In the genomic region with DNA sequence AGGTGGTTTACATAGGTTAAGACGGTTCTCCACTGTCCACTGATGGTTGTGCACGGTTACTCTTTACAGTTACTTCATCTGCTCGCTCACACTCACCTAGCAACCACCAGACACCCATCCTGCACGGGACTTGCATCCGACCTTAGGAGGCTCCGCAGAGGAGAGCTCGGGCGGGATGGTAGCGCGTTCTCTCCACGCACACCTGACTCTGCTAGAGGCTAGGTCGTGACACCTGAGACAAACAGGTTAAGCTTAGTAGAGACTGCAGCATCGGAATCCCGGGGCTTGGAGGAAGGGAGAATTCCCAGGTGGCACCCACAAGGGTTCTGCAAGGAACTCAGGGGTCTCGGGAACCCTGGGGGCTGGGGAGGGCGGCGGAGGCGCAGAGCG, we compare ENCODE assay signal across 8 mouse cellular contexts. TPM values are rescaled to one million over a fixed set of nuclear protein-coding genes. Genes with fewer than 3 reads are reported as not detected.
DNase-seq lines count a peak whose midpoint lies in the region; ATAC-seq and TF ChIP-seq lines count a peak whose summit lies in the region.

A gene (plus strand): TSS at position 223 of the 390 bp plus-strand sequence.

- H3K4me3 ChIP-seq in lung, embryonic 16.5 days (ENCODE audit: low read length), result peak within 1 kb of the TSS; percentile 94
- peak within 1 kb of the TSS; percentile 86 for H3K4me3 ChIP-seq in bone marrow, adult 2 months (replicated peaks; ENCODE audit: control insufficient read depth, low read depth, low read length)
- H3K4me3 ChIP-seq in intestine, embryonic 15.5 days (replicated peaks), result peak within 1 kb of the TSS; percentile 100

- TF ChIP-seq CTCF in bone marrow, adult 2 months (IDR thresholded peaks at IDR 0.05; ENCODE audit: control insufficient read depth, insufficient read depth, low read length), result no peak

- peak within 1 kb of the TSS; percentile 99 for H3K9ac ChIP-seq in lung, embryonic 16.5 days (ENCODE audit: low read length)
- peak within 1 kb of the TSS; percentile 100 for H3K9ac ChIP-seq in intestine, embryonic 15.5 days

- H3K27ac ChIP-seq in lung, embryonic 16.5 days (ENCODE audit: low read length), result peak within 1 kb of the TSS; percentile 92
- peak within 1 kb of the TSS; percentile 86 for H3K27ac ChIP-seq in bone marrow, adult 2 months (ENCODE audit: control insufficient read depth, insufficient read depth, low read depth, low read length, poor library complexity)
- H3K27ac ChIP-seq in intestine, embryonic 15.5 days, result peak within 1 kb of the TSS; percentile 91

- peaks cover 11% of the 10 kb centered on the region; the same call in 1 of the 2 replicates for H3K36me3 ChIP-seq in lung, embryonic 16.5 days (ENCODE audit: control insufficient read depth, insufficient read depth, low read length)
- H3K36me3 ChIP-seq in intestine, embryonic 15.5 days, result peaks cover 19% of the 10 kb centered on the region

- TF ChIP-seq POLR2A in bone marrow, adult 2 months (IDR thresholded peaks at IDR 0.05; ENCODE audit: borderline replicate concordance, control insufficient read depth, low read depth, low read length), result no peak

- no peaks in the 10 kb centered on the region for H3K9me3 ChIP-seq in lung, embryonic 16.5 days (ENCODE audit: control insufficient read depth, low read length)
- H3K9me3 ChIP-seq in intestine, embryonic 15.5 days, result no peaks in the 10 kb centered on the region

- peaks cover 9% of the 10 kb centered on the region for H3K4me1 ChIP-seq in lung, embryonic 16.5 days (replicated peaks; ENCODE audit: control insufficient read depth, insufficient read depth, low read length)
- H3K4me1 ChIP-seq in bone marrow, adult 2 months (ENCODE audit: control insufficient read depth, insufficient read depth, low read length), result no peaks in the 10 kb centered on the region
- peaks cover 7% of the 10 kb centered on the region for H3K4me1 ChIP-seq in intestine, embryonic 15.5 days (replicated peaks)

- DNase-seq in lung, postnatal 10 days, result no peak
- no peak for DNase-seq in gastrocnemius, postnatal 36 days
- DNase-seq in lung, postnatal 36 days, result peak; percentile 17
- no peak for DNase-seq in ovary, adult 18-20 months (ENCODE audit: low spot score)
- no peak for DNase-seq in retina, postnatal 1 day

- intact Hi-C loops in gastrocnemius, postnatal 36 days (cut with DNase I), result loop anchor here (5.0 kb wide), 1 partner anchor 365 kb away; a partner anchor contains a TSS

- peak; percentile 34 for ATAC-seq in lung, embryonic 16.5 days (ENCODE audit: low read depth)
- peak; percentile 54 for ATAC-seq in intestine, embryonic 15.5 days

- WGBS in lung, embryonic 16.5 days, result 3% methylated on average over 19 of the region's 19 CpGs
- 5% methylated on average over 19 of the region's 19 CpGs for WGBS in bone marrow, adult 2 months
- 2% methylated on average over 19 of the region's 19 CpGs for WGBS in intestine, embryonic 15.5 days

- no peaks in the 10 kb centered on the region for H3K27me3 ChIP-seq in lung, embryonic 16.5 days (ENCODE audit: control insufficient read depth, insufficient read depth, low read depth, low read length)
- no peaks in the 10 kb centered on the region for H3K27me3 ChIP-seq in intestine, embryonic 15.5 days (replicated peaks)

- H3K4me2 ChIP-seq in lung, embryonic 16.5 days (ENCODE audit: low read depth, low read length), result peak within 1 kb of the TSS; percentile 79
- peak within 1 kb of the TSS; percentile 85 for H3K4me2 ChIP-seq in intestine, embryonic 15.5 days (replicated peaks)

RNA-seq across cellular contexts. Expression of the gene that starts here (rescaled TPM):
- 155 and 173 TPM in 2 replicates for polyA plus RNA-seq in lung, embryonic 16.5 days (2015; fragmentation: Nextera tagmentation; extraction: Ambion mirVana)
- polyA plus RNA-seq in bone marrow, adult 2 months (2011; ENCODE audit: insufficient read depth, insufficient read length, low replicate concordance, missing spikeins), result 34.6 and 40.4 TPM in 2 replicates
- total RNA-seq in gastrocnemius, postnatal 36 days (2021), result 10 to 100 TPM; 27.1 to 36.4 TPM
- polyA plus RNA-seq in intestine, embryonic 15.5 days (2015; fragmentation: Nextera tagmentation; extraction: Ambion mirVana), result 142 and 167 TPM in 2 replicates
